Mouse (Mus musculus) v-Abl transformed pro-B cells (cell line): ENCODE measurements around the gene 1700042G07Rik.

Source experiments
- in situ Hi-C, 2 experiments: fragments of 400-800 bp; cut with MboI; formaldehyde crosslinking; loops; one replicate each; pipeline ENCODE4 v1.15.1; 2025; ENCODE audit not compliant: unreplicated experiment in 2 of 2

Gene 1700042G07Rik

DNA sequence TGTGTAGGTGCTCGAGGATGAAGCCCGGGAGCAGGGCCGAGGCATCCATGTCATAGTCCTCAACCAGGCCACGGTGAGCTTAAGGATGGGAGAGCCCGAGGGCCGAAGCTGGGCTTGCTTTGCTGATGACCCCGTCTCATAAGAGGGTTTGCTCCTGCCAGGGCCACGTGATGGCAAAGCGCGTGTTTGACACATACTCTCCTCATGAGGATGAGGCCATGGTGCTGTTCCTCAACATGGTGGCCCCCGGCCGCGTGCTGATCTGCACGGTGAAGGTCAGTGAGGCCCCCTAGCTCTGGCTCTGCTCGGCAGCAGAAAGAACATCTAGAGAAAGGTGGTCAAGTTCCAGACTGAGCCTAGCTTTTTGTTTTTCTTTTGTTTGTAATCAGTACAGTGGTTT, 20.5 kb upstream of the 1700042G07Rik start:
- in situ Hi-C loops = loop anchor here (25.0 kb wide), 2 partner anchors 385 to 510 kb away; partner anchors contain the start of gene Akr1a1 (in 1 of the 2)

- in situ Hi-C loops = loop anchor here (25.0 kb wide), 2 partner anchors 379 to 504 kb away; partner anchors contain the start of gene Akr1a1 (in 1 of the 2)
Observed at GRCm38 (mm10) chr4:116157882-116158281, 15.3 kb upstream of the 1700042G07Rik start.

- in situ Hi-C loops = loop anchor here (10.0 to 25.0 kb wide), 4 partner anchors 185 to 505 kb away; partner anchors contain the start of gene Akr1a1 (in 1 of the 2)
Observed at GRCm38 (mm10) chr4:116159912-116160311, 13.3 kb upstream of the 1700042G07Rik start.

- in situ Hi-C loops = loop anchor here (10.0 to 25.0 kb wide), 4 partner anchors 184 to 504 kb away; partner anchors contain the start of gene Akr1a1 (in 1 of the 2)
Observed at GRCm38 (mm10) chr4:116160769-116161168, 12.4 kb upstream of the 1700042G07Rik start.

DNA sequence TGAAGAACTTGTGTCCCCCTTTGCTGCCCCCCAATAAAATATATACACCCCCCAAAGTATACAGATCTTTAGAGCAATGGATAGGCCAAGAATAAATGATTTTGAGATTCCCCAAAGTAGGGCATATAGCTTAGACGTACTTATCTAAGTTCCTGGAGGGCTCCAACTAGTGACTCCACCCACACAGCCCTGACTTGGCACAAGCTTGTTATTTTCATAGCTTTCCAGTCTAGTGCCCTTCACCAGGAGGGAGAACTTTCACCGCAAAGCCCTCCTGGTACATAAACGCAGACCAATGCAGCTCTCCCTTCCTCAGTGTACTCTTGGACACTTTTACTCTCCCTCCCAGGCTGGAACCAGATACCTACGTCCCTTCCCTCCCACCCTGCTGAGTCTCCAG, 11.0 kb upstream of the 1700042G07Rik start:
- in situ Hi-C loops = loop anchor here (10.0 to 25.0 kb wide), 4 partner anchors 183 to 503 kb away; partner anchors contain the start of gene Akr1a1 (in 1 of the 2)

DNA sequence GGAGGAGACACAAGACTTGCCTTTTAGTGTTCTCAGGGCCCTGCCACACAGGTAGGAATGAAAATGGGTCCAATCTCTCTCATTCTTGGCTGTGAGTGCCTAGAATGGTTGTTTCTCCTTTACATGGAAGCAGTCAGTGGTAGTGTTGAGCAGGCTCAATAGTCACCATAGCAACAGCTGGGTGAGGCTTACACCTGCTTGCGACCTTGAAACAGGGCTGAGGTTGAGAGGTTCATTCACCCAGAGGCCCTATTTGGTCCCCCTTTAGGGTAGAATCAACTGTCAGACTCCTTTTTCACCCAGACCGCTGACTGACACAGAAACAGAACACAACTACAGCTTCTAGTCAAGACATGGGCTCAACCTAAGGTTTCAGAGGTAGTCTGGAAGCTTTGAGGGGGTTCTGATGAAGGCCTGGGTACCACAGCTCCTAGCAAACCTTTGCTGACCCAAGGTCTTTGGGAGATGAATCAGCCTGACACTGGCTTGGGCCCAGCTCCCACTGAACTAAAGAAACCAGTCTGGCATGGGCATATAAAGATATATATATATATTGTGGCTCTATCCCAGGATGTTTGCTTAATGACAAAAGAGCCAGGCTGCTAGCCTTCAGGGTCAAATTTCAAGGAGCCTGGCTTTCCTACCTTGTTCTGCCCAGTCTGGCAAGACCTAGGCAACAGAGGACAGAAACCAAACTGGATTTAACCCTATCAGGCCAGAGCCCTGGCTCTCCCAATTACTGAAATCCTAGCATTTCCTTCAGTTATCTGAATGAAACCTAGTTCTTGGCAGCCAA, 8.2 kb upstream of the 1700042G07Rik start:
- in situ Hi-C loops = loop anchor here (10.0 to 25.0 kb wide), 4 partner anchors 180 to 500 kb away; partner anchors contain the start of gene Akr1a1 (in 1 of the 2)

GRCm38 (mm10) chr4:116165708-116166407, 7.3 kb upstream of the 1700042G07Rik start:
- in situ Hi-C loops = loop anchor here (10.0 to 25.0 kb wide), 4 partner anchors 179 to 499 kb away; partner anchors contain the start of gene Akr1a1 (in 1 of the 2)

GRCm38 (mm10) chr4:116167404-116167803, 5.8 kb upstream of the 1700042G07Rik start, which contains the start of gene Tspan1:
Gene Tspan1 (minus strand): TSS chr4:116167601.
- in situ Hi-C loops = loop anchor here (10.0 to 25.0 kb wide), 4 partner anchors 177 to 497 kb away; partner anchors contain the start of gene Akr1a1 (in 1 of the 2)

- in situ Hi-C loops = loop anchor here (10.0 to 25.0 kb wide), 4 partner anchors 176 to 496 kb away; partner anchors contain the start of gene Akr1a1 (in 1 of the 2)
Observed at GRCm38 (mm10) chr4:116168617-116169352, 4.4 kb upstream of the 1700042G07Rik start.

DNA sequence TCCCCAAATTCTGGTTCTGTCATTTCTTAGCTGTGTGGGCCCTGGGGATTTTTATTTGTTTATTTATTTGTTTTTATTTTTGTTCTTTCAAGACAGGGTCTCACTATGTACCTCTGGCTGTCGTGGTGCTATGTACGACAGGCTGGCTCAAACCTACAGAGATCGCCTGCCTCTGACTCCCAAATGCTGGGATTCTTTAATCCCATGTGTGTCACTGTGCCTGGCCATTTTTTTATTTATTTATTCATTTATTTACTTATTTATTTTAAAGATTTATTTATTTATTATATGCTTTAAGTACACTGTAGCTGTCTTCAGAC, 3.9 kb upstream of the 1700042G07Rik start:
- in situ Hi-C loops = loop anchor here (10.0 to 25.0 kb wide), 4 partner anchors 175 to 495 kb away; partner anchors contain the start of gene Akr1a1 (in 1 of the 2)

GRCm38 (mm10) chr4:116173752-116174151, 580 bp downstream of the 1700042G07Rik start:
- in situ Hi-C loops = loop anchor here (5.0 to 25.0 kb wide), 3 partner anchors 364 to 614 kb away; partner anchors contain the start of gene Akr1a1 (in 1 of the 2)

GRCm38 (mm10) chr4:116174466-116175116, 1.4 kb downstream of the 1700042G07Rik start:
- in situ Hi-C loops = loop anchor here (5.0 to 25.0 kb wide), 3 partner anchors 363 to 613 kb away; partner anchors contain the start of gene Akr1a1 (in 1 of the 2)

- in situ Hi-C loops = no loop called here
Observed at GRCm38 (mm10) chr4:116175136-116175535, 2.0 kb downstream of the 1700042G07Rik start.

DNA sequence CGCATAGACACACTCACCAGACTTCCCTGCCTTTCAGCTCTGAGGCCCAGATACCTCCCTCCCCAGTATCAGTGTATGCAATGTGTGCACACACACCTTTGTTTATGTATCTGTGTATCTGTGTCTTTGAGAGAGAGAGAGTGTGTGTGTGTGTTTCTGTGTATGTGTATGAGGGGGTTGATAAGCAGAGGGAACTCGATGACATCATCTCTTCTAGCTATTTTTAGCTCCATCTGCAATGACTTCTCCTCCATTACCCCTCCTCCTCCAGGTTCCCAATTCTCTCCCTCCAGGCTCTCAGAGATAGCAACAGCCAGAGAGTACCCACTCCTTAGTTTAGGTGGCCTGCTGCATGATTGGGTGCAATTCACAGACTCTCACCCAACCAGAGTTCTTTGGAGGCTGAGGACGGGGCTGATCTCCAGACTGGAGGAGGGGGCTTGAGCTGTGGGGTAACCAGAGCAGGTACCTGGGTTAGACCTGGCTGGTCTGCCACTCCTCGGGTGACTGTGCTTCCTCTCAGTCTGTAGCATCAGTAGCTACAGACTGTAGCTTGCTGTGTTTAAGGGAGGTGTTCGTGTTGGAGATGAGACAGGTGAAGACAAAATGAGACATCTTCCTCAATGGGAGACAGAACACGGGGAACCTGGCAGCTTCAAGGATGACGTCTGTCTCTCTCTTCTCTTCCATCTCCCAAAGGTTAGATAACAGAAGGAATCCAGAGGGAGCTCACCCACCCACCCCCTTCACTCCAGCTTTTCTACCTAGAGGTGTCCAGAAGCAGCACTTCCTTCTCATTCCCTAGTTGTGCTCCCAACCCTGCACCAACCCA, 2.8 kb downstream of the 1700042G07Rik start:
- in situ Hi-C loops = no loop called here

DNA sequence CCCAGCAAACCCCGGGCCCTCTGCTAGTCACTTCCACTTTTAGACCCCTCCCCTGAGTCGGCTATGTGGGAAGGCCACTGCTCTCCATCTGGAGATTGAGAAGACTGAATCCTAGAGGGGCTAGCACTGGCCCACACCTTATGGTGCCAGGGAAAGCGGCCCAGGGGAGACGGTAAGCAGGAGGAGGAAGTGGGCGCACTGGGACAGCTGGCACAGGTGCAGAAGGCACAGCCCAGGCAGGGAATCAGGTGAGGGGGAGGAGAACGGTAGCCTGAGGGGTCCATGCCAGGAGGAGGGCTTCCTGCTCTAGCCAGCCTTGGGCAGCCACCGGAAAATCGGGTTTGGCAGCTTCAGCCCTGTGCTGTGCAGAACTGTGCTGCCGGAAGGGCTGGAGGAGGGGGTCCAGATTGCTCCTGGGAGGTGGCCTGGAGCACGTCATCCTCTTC, 3.4 kb downstream of the 1700042G07Rik start:
- in situ Hi-C loops = no loop called here

DNA sequence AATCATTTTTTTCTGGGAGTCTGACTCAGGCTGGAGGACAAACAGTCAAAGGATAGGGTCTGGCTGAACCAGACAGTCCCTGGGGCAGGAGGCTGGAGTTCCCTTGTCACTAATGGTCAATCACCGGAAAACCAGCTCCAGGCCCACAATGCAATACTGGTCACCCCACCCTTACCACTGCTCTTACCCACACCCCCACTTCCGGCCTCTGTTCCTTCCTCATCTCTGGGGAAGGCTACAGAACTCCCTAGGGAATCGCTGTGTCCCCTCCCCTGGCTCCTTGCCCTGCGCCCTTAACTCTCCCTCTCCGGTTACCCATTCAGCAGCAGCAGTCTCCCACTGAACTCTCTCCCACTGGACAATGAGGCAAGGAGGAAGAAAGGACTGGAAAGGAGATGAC, 4.0 kb downstream of the 1700042G07Rik start:
- in situ Hi-C loops = no loop called here

GRCm38 (mm10) chr4:116182079-116182478, 8.9 kb downstream of the 1700042G07Rik start:
- in situ Hi-C loops = no loop called here

- in situ Hi-C loops = no loop called here
Observed at GRCm38 (mm10) chr4:116182745-116183144, 9.6 kb downstream of the 1700042G07Rik start.
